Mouse (Mus musculus) lung, adult 2 months (tissue): ENCODE results near the gene Rab11fip5.

ENCODE experiments used
- CTCF ChIP-seq: fragments of 200-500 bp; IDR thresholded peaks from 2 replicates; pipeline ENCODE4 v1.5.1; 2011; ENCODE audit warnings: mild to moderate bottlenecking, low read length, control low read depth; ENCODE audit not compliant: insufficient read depth
- POLR2A ChIP-seq: fragments of 200-500 bp; IDR thresholded peaks from 2 replicates; pipeline ENCODE4 v1.6.1; 2011; ENCODE audit warnings: low read depth, mild to moderate bottlenecking, control low read depth, low read length, borderline replicate concordance; ENCODE audit errors: extremely low read depth

GRCm38 (mm10) chr6:85409003-85409402, 34.6 kb upstream of the Rab11fip5 start:
- TF ChIP-seq POLR2A (no peak), CTCF (no peak)
